Mouse (Mus musculus) liver, adult 2 months (tissue): Measurements from ENCODE around the gene Sgms1.
"Not testable (repeated sequence)": the region's sequence is repeated elsewhere in the genome, so short reads cannot be mapped to it uniquely, and the experiment has no call there.

Experiments
- CTCF ChIP-seq: fragments of 200-500 bp; IDR thresholded peaks from 2 replicates; pipeline ENCODE4 v1.5.1; 2011; ENCODE audit warnings: low read depth, low read length, control low read depth
- POLR2A ChIP-seq: fragments of 200-500 bp; IDR thresholded peaks from 2 replicates; pipeline ENCODE4 v1.6.1; 2011; ENCODE audit warnings: low read length, control low read depth; ENCODE audit not compliant: insufficient read depth; ENCODE audit errors: extremely low read depth

DNA sequence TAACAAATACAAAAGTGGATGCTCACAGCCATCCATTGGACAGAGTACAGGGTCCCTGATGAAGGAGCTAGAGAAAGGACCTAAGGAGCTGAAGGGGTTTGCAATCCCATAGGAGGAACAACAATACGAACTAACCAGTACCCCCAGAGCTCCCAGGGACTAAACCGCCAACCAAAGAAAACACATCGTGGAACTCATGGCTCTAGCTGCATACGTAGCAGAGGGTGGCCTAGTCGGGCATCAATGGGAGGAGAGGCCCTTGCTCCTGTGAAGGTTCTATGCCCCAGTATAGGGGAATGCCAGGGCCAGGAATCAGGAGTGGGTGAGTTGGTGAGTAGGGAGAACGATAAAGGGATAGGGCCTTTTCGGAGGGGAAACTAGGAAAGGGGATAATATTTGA, 31.5 kb downstream of the Sgms1 start:
- not testable (repeated sequence) for TF ChIP-seq POLR2A, CTCF
